Mouse (Mus musculus): Measurements from ENCODE around the gene Ccnjl. TPM values are rescaled to one million over a fixed set of nuclear protein-coding genes. Genes with fewer than 3 reads are reported as not detected.

Gene Ccnjl
- polyA plus RNA-seq, 1 experiment from 2014 or later = 6.5 TPM

- ATAC-seq = peak; percentile 33
These were observed 12.1 kb upstream of the Ccnjl start for GRCm38 (mm10) chr11:43516344-43517021.

DNA sequence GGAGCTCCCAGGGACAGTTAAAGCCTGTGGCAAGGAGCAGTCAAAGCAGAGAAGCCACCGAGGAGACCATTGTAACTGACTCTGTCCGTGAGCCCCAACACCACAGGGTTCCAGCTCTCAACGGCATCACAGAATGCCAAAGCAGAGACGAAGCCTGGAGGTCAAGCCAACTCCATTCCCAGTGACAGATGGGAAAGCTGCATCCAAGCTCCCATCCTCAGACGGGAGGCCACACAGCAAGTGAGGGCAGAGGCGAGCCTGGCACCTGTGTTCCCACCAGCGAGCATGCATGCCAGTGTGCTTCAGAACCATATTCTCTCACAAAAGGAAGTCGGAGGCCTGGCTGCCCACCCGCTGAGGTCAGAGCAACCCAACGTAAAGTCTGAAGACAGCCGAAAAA, 10.9 kb upstream of the Ccnjl start:
- no peaks in the 10 kb centered on the region for H3K9me3 ChIP-seq (ENCODE audit: low read length)
- H3K36me3 ChIP-seq (ENCODE audit: insufficient read depth, low read length) = no peaks in the 10 kb centered on the region
- no peak for TF ChIP-seq CTCF (IDR thresholded peaks at IDR 0.05)
- no peak for TF ChIP-seq EP300 (IDR thresholded peaks at IDR 0.05)
- H3K4me3 ChIP-seq (ENCODE audit: low read depth, low read length) = no peak overlapping the region
- H3K4me1 ChIP-seq (ENCODE audit: insufficient read depth, low read depth, low read length) = no peaks in the 10 kb centered on the region
- H3K4me2 ChIP-seq (replicated peaks; ENCODE audit: low read depth, low read length) = no peak overlapping the region
- no peak for ATAC-seq
- no peaks in the 10 kb centered on the region for H3K27me3 ChIP-seq (replicated peaks; ENCODE audit: insufficient read depth, low read length)
- no peak overlapping the region for H3K9ac ChIP-seq (replicated peaks; ENCODE audit: low read depth)
- no peak for DNase-seq (ENCODE audit: low spot score)
- whole genome bisulfite sequencing = 86% methylated on average over 11 of the region's 11 CpGs
- H3K27ac ChIP-seq (ENCODE audit: low read length) = no peak overlapping the region

More at GRCm38 (mm10) chr11:43516344-43517021, 12.1 kb upstream of the Ccnjl start:
- H3K9me3 ChIP-seq (ENCODE audit: low read length) = no peaks in the 10 kb centered on the region
- H3K4me1 ChIP-seq (ENCODE audit: insufficient read depth, low read depth, low read length) = no peaks in the 10 kb centered on the region
- TF ChIP-seq EP300 (IDR thresholded peaks at IDR 0.05) = no peak
- peak; percentile 80 for TF ChIP-seq CTCF (IDR thresholded peaks at IDR 0.05)
- WGBS = 39% methylated on average over 8 of the region's 8 CpGs
- no peaks in the 10 kb centered on the region for H3K36me3 ChIP-seq (ENCODE audit: insufficient read depth, low read length)
- peak; percentile 60 for DNase-seq (ENCODE audit: low spot score)
- H3K27ac ChIP-seq (ENCODE audit: low read length) = no peak overlapping the region
- no peak overlapping the region for H3K9ac ChIP-seq (replicated peaks; ENCODE audit: low read depth)
- no peaks in the 10 kb centered on the region for H3K27me3 ChIP-seq (replicated peaks; ENCODE audit: insufficient read depth, low read length)
- H3K4me3 ChIP-seq (ENCODE audit: low read depth, low read length) = no peak overlapping the region
- H3K4me2 ChIP-seq (replicated peaks; ENCODE audit: low read depth, low read length) = no peak overlapping the region

GRCm38 (mm10) chr11:43518086-43518485, 10.5 kb upstream of the Ccnjl start:
- H3K4me2 ChIP-seq (replicated peaks; ENCODE audit: low read depth, low read length) = no peak overlapping the region
- peak; percentile 24; the same call in 1 of the 2 replicates for TF ChIP-seq CTCF (IDR thresholded peaks at IDR 0.05)
- TF ChIP-seq EP300 (IDR thresholded peaks at IDR 0.05) = no peak
- H3K27ac ChIP-seq (ENCODE audit: low read length) = no peak overlapping the region
- DNase-seq (ENCODE audit: low spot score) (no peak), ATAC-seq (no peak)
- H3K9me3 ChIP-seq (ENCODE audit: low read length) = no peaks in the 10 kb centered on the region
- H3K27me3 ChIP-seq (replicated peaks; ENCODE audit: insufficient read depth, low read length) = no peaks in the 10 kb centered on the region
- no peaks in the 10 kb centered on the region for H3K36me3 ChIP-seq (ENCODE audit: insufficient read depth, low read length)
- no peaks in the 10 kb centered on the region for H3K4me1 ChIP-seq (ENCODE audit: insufficient read depth, low read depth, low read length)
- H3K4me3 ChIP-seq (ENCODE audit: low read depth, low read length) = no peak overlapping the region
- H3K9ac ChIP-seq (replicated peaks; ENCODE audit: low read depth) = no peak overlapping the region

GRCm38 (mm10) chr11:43518821-43519220, 9.8 kb upstream of the Ccnjl start:
- TF ChIP-seq EP300 (IDR thresholded peaks at IDR 0.05) (no peak), CTCF (IDR thresholded peaks at IDR 0.05) (no peak)
- H3K9me3 ChIP-seq (ENCODE audit: low read length) = no peaks in the 10 kb centered on the region
- H3K4me3 ChIP-seq (ENCODE audit: low read depth, low read length) = no peak overlapping the region
- H3K4me1 ChIP-seq (ENCODE audit: insufficient read depth, low read depth, low read length) = no peaks in the 10 kb centered on the region
- H3K27me3 ChIP-seq (replicated peaks; ENCODE audit: insufficient read depth, low read length) = no peaks in the 10 kb centered on the region
- no peak overlapping the region for H3K4me2 ChIP-seq (replicated peaks; ENCODE audit: low read depth, low read length)
- H3K9ac ChIP-seq (replicated peaks; ENCODE audit: low read depth) = no peak overlapping the region
- H3K36me3 ChIP-seq (ENCODE audit: insufficient read depth, low read length) = no peaks in the 10 kb centered on the region
- DNase-seq (ENCODE audit: low spot score) (no peak), ATAC-seq (no peak)
- no peak overlapping the region for H3K27ac ChIP-seq (ENCODE audit: low read length)

DNA sequence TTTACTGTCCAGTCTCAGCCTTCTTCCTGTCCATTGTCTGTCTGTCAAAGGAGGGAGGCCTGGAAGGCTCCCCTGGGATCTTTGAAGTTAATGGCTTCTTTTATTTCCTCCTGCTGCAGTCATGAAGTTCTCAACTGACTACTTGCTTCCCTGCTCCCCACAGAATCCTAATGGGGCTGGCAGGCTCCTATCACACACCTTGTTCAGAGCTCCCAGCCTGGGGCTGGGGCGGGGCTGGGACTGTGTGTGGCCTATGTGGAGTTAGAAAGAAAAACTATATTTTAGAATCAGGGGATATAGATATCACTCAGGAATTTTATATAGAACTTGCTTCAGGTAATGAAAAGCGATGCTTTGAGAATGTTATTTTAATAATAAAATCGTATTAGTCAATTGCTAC, 8.1 kb upstream of the Ccnjl start:
- TF ChIP-seq EP300 (IDR thresholded peaks at IDR 0.05) (no peak), CTCF (IDR thresholded peaks at IDR 0.05) (no peak)
- H3K27ac ChIP-seq (ENCODE audit: low read length) = no peak overlapping the region

GRCm38 (mm10) chr11:43528078-43528682, 404 bp upstream of the Ccnjl start:
- TF ChIP-seq EP300 (IDR thresholded peaks at IDR 0.05) (no peak), CTCF (IDR thresholded peaks at IDR 0.05) (peak; percentile 50)
- H3K9ac ChIP-seq (replicated peaks; ENCODE audit: low read depth) = peak overlapping the region; percentile 69
- no peaks in the 10 kb centered on the region for H3K27me3 ChIP-seq (replicated peaks; ENCODE audit: insufficient read depth, low read length)
- H3K36me3 ChIP-seq (ENCODE audit: insufficient read depth, low read length) = no peaks in the 10 kb centered on the region
- peak overlapping the region; percentile 96 for H3K4me2 ChIP-seq (replicated peaks; ENCODE audit: low read depth, low read length)
- H3K4me1 ChIP-seq (ENCODE audit: insufficient read depth, low read depth, low read length) = 0 out of 2 replicates have a peak, but pooled peaks cover 7% of the 10 kb centered on the region
- H3K4me3 ChIP-seq (ENCODE audit: low read depth, low read length) = peak overlapping the region; percentile 74
- H3K27ac ChIP-seq (ENCODE audit: low read length) = peak overlapping the region; percentile 74
- DNase-seq (ENCODE audit: low spot score) (peak; percentile 36), ATAC-seq (no peak; the same call in 1 of the 2 replicates)
- 2% methylated on average over 22 of the region's 25 CpGs for WGBS
- no peaks in the 10 kb centered on the region for H3K9me3 ChIP-seq (ENCODE audit: low read length)

More for the DNA sequence above, 8.1 kb upstream of the Ccnjl start:
- no peak for DNase-seq (ENCODE audit: low spot score)
- 85% methylated on average over 3 of the region's 3 CpGs for WGBS
- Histone ChIP-seq H3K9me3 (ENCODE audit: low read length) (no peaks in the 10 kb centered on the region), H3K4me2 (replicated peaks; ENCODE audit: low read depth, low read length) (no peak overlapping the region), H3K4me3 (ENCODE audit: low read depth, low read length) (no peak overlapping the region), H3K4me1 (ENCODE audit: insufficient read depth, low read depth, low read length) (no peaks in the 10 kb centered on the region), H3K9ac (replicated peaks; ENCODE audit: low read depth) (no peak overlapping the region), H3K27me3 (replicated peaks; ENCODE audit: insufficient read depth, low read length) (no peaks in the 10 kb centered on the region), H3K36me3 (ENCODE audit: insufficient read depth, low read length) (no peaks in the 10 kb centered on the region)
- ATAC-seq = no peak
